Mouse (Mus musculus) inflammation-experienced regulatory T-cells, adult 6 months (primary cell): ENCODE measurements around the gene Il12rb1. TPM values are rescaled to one million over a fixed set of nuclear protein-coding genes. Genes with fewer than 3 reads are reported as not detected.

ENCODE experiments used
- ATAC-seq: one replicate; pipeline ENCODE4 v1.8.0; 2017
- polyA plus RNA-seq, 3 experiments: library from polyadenylated mRNA; unstranded; fragments of 100-300 nt; shearing (Covaris generic); gene quantifications; one replicate each; pipeline ENCODE4 v1.2.1; 2017

The Il12rb1 gene
- polyA plus RNA-seq, 3 experiments from 2014 or later = 13.8 to 38.5 (median 18.3) TPM

DNA sequence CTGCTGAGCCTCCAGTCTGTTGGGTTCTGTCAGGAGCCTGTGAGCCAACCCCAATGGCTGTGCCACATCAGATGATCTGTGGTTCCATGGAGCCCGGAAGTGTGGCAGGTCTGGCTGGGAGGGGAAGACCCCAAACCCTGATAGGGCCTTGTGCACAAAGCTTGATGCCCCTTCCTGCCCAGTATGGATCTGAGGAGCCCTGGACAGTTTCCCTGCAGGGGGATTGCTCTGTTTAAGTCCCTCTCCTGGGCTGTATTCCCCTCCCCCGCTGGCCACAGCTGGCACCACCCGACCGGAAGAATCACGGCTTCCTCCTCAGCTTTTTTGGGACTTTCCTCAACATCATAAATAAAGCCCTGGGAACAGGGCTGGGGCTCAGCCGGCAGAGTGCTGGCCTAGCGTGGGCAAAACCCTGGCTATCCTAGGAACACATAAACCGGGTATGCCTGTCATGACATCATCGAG, 24.8 kb downstream of the Il12rb1 start:
- peak; percentile 90 for ATAC-seq

DNA sequence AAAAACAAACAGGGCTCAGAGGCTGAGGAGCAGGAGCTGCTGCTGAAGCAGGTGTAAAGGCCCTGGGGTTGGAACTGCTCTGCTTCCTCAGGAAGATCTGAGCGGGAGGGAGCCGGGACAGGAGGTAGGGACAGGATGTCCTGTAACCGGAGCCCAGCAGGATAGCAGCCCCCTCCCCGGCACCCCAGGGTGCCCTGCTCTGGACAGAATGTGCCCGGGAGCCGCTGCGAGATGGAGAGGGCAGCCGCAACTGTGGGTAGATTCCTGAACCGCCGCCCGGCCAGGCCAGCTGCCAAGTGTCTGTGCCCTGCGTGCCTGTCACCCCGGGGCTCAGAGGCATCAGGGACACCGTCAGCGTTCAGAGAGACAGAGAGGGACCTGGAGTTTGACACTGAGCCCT, 25.3 kb downstream of the Il12rb1 start:
- ATAC-seq = no peak

DNA sequence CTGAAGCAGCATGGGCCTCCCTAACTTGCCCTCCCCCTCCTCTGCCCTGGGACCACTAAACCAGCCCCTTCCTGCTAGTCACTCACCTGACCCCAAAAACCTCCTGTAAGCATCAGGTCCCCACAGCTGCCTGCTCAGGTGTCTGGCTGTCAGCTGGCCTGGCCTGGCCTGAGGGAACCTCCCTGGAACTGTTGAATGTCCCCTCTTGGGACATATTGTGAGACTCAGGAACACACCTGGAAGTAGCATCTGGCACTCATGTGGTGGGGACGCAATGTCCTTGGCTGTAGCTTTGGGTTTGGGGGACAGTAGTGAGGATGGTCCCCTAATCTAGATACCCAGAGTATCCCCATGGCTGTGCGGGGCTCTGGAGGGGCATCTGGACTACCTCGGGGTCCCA, 25.8 kb downstream of the Il12rb1 start:
- no peak for ATAC-seq

DNA sequence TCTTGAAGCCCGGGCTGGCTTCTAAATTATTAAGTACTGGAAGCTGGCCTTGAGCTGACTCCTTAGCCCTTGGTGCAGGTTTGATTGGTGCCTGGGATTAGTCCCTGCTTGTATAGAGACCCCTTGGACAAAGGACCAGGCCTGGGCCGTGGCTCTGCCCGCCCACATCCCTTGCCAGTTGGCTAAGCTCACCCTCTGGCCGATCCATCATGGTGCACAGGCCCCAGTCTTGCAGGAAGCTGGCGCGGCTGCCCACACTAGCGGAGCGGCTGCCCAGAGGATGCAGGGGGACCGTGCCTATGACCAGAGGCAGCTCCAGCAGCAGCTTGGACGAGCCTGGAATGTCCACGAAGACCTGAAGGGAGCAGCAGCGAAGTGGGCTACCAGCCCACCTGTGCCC, 28.4 kb downstream of the Il12rb1 start:
- ATAC-seq = no peak

DNA sequence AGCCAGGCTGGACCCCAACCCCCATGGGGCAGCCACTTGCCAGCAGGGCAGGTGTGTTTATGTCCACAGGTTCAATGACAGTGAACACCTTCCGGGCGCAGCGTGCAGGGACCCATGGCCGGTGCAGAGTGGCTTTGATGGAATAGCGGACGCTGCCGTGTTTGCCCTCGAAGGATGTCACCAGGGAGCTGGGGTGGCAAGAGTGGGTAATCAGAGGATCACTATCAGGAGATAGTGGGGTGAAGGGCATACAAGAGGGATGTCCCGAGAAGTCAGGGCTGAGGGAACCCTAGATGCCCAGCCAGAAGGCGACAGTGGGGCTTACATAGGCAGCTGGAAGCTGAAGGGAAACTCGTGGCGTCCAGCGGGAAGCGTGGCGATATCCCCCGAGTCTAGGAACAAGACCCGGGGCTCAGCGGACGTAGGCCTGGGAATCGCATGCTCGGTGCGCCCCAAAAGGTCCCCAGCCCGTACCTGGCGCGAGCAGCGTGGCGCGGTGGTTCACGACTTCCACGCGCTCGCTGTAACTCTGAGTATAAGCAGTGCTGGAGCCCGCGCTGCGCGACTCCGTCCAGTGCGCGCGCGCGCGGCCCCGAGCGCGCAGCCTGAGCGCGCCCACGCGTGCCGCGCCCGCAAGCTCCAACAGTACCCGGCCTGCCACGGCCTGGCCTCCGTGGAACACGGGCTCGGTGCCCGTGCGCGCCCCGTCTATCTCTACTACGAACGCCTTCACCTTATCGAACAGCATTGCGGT, 30.6 kb downstream of the Il12rb1 start:
- peak; percentile 15 for ATAC-seq

DNA sequence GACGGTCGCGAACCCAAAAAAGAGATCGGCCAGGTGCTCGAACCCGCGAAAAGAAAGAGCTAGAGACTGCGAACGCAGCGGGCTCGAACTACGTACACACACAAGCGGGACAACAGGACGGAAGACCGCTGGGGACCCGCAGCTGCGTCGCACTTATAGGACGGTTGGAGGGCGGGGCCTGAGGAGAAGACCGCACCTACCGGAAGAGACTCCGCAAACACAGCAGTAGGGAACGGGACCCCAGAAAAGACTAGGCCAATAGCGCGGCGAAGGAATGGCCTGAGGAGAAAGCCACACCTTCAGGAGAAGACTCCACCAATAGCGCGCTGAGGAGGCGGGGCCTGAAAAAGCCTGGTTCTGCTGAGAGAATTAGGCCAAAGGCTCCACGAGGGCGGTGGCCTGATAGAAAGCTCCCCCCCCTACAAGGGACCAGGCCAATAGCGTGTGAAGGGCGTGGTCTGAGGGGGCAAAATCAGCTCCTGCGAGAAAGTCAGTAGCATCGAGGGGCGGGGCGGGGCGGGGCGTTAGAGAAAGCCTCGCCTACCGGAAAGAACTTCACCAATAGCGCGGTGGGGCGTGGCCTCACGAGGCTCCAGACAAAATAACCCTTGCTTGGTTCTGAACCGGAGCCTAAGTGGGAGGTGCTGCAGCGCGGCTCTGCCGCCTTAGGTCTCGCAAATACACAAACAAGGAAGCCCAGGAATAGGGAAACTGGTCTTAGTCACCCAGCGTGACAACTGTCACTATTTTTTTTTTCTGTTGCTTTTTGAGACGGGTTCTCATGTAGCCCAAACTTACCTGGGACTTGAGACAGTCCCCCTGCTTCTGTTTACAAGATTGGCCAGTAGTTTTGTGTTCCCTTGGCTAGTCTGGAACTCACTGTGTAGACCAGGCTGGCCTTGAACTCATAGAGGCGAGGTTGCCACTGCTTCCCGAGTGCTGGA, 31.4 kb downstream of the Il12rb1 start, which contains the start of gene Arrdc2:
TSS of gene Arrdc2 (minus strand) at position 313 of the 944 bp plus-strand sequence.
- peak; percentile 87 for ATAC-seq

DNA sequence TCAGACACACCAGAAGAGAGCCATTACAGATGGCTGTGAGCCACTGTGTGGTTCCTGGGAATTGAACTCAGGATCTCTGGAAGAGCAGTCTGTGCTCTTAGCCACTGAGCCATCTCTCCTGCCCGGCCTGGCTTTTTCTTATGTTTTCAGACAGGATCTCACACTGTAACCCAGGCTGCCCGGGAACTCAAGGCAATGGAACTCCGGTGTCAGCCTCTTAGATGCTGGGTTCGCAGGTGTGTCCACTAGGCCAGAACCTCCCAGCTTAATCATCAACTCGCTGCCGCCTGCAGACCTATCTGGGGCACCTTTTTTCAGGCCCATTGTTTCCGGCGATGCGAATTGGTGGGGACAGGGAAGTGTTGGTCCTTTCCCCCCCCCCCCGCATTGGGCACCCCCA, 32.3 kb downstream of the Il12rb1 start:
- ATAC-seq = no peak

DNA sequence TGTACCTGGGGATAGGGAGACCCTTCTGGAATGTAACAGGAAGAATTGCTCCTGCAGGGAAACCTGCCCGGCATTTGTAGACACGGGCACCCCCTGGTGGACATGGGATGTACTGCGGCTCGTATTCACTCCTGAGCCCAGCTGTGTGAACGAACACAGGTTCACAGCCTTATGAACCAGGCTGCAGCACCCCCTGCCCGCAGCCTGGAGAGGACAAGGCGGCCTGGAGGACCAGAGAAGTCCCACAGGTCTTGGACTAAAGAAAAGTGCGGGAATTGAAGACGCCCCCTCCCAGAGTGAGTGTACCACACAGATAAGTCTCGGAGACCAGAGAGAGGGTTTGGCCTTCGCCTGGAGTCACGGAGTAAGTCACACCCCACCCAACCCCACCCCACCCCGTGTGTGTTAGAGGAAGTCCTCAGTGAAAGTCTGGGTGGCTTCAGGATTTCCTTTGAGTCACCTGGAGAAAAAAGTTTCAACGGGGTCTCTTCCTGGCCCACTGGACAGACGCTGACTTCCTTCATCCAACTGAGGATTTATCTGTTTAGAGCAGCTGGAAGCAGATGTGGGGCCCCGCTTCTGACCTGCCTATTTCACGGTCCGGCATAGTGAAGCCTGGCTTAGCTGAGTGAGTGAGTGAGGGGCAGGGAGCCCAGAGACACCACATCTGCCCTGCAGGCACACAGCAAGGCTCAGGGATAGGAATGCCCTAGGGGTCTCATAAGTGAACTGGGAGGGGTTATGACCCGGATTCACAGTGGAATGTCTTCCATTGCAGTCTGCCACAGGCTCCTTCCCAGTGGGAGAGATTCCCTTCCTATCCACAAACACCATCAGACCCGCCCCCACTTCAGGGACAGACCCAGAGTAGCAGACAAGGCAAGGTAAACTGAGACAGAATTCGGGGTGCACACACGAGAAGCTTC, 33.2 kb downstream of the Il12rb1 start:
- no peak for ATAC-seq

DNA sequence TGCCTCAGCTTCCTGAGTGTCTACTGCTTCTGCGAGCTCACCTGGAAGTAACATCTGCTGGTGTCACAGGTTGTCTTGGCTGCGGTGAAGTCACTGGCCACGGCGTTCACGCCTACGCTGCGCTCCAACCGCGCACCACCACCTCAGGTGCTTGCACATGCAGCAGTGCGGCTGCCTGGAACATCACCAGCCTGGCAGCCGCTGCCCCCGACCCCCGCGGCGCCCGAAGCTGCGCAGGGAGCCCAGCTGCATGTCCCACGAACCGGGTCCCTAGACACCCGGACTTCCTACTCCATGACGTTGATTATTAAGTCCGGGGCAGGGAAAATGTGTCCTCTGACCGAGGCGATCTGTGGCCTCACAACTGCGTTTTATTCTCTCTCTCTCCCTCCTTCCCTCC, 34.2 kb downstream of the Il12rb1 start:
- no peak for ATAC-seq

DNA sequence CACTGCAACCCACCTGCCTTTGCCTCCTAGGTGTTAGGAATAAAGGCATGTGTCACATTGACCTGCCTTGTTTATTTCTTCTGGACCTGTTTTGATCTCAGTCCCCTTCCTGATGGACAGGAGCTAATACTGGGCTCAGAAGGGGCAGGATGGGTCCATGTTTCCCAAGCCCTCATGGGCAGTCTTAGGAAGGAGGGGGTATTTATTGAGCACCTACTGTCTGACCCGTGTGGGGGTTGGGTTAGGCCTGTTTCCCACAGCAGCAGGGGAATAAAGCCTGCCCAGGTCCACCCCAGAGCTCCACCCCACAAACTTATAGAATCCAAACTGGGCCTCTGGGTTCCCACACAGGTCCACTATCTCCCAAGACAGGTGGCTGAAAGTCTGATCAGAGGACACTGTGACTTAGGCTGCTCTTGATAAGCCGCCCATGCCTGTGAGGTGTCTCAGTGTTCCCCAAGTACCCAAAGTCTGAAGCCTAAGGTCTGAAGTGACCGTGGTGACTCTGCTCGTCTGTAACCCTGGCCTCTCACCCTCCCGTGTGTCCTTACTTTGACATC, 35.0 kb downstream of the Il12rb1 start:
- ATAC-seq = no peak

DNA sequence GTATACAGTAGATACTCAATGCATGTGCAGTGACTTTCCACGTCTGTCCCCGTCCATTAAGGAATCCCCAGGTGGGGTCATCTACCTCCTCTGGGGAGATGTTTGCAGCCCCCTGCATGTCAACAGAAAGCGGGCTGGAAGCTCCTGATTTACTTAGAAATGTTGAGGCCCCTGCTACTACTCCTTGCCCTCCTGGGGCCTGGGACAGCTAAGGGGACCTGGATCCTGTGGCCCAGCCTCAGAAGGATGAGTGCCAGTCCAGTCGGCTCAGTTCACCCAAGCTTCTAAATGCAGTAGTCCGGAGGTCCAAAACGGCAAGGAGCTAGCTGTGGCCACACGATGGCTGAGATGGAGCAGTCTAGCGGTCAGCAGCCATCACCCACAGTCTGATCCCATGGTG, 35.7 kb downstream of the Il12rb1 start:
- no peak for ATAC-seq

DNA sequence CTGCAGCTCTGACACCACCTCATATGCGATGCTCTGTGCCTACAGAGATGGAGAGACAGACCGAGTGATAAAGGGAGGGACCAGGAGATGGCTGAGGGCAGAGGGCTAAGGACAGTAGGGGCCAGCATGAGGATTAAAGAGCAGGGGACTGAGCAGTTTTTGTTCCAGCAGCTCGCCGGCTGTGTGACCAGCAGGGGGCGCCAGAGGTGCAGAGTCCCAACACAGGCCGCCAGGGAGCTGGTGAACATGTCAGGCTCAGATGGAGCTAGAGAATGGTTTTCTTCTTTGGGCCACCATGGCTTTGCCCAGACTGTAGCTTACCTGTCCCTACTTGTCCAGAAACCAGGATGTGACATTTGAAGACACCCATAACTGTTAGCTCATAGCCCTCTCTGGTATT, 36.3 kb downstream of the Il12rb1 start:
- peak; percentile 19 for ATAC-seq

DNA sequence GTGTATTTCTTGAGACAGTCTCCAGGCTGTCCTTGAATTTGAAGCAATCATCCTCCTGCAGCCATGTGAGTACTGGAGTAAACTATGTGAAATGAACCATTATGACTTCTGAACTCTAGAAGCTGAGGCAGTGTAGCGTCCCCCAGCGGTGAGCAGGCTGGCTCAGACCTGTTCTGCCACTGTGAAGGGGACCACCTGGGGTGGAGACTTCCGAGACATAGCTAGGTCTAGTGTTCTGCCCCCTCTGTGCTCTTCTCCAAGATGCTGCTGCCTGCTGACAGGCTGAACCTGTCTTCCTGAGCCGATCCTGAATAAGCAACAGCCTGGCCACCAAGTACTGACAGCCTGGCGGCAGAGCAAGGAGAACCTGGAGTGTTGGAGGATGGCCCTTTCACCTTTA, 36.9 kb downstream of the Il12rb1 start:
- ATAC-seq = no peak

DNA sequence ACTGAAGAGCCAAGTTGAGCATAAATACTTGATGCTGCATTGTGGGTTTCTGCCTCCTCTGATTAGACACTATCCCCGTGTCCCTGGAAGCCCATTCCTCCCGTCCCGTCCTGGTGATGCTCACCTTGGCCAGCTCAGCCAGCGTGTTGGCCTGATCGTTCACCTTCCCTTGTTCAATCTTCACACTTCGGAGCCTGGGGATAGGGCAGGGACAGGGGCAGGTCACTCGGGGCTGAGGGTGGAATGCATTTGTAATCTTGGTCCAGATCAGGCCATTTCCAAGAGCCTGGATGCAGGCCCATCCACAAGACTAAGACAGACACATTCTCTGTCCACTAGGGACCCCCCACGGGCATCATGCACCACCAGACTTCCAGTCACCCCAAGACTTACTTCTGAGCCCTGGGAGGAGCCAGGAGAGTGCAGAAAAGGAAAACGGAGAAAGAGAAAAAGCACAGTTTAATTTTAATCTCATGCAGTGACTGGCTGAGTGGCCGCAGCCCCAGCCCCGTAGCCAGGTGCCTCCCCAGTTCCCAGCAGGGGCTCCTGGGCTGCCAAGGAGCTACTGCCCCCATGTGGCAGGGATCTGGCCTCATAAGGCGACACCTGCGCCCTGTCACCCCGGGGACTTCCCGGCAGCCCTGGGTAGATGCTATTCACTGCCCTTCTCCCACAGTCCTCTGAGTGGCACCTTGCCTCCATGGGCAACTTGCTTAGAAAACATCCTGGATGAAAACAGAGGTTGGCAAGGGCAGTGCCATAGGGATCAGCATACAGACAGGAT, 38.3 kb downstream of the Il12rb1 start:
- no peak for ATAC-seq

DNA sequence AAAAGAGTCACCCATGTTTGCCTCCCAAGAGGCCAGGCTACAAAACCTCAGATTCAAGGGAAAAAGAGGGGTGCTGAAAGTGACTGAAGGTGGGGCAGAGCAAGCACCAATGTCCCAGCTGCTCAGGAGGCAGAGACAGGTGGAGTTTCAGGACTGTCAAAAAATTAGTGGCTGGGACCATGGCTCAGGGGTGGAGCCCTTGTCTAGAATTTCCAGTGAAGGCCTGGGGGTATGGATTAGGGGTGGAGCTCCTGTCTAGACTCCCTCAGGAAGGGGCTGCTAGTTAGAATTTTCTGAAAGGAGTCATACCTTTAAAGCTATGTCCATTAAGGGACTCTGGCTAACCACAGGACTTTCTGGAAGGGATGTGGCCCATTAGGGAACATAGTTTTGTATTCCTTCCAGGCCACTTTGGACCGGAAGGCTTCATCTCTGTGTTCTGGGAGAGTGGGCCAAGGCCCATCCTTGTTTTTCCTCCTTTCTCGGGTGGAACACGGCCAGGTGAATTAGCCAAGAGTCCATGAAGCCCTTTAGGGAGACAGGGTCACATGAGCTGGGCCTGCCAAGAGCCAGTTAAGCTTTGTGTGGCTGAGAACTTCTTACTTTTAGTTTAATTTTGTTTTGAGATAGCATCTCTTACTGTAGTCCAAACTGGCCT, 41.2 kb downstream of the Il12rb1 start:
- ATAC-seq = no peak

DNA sequence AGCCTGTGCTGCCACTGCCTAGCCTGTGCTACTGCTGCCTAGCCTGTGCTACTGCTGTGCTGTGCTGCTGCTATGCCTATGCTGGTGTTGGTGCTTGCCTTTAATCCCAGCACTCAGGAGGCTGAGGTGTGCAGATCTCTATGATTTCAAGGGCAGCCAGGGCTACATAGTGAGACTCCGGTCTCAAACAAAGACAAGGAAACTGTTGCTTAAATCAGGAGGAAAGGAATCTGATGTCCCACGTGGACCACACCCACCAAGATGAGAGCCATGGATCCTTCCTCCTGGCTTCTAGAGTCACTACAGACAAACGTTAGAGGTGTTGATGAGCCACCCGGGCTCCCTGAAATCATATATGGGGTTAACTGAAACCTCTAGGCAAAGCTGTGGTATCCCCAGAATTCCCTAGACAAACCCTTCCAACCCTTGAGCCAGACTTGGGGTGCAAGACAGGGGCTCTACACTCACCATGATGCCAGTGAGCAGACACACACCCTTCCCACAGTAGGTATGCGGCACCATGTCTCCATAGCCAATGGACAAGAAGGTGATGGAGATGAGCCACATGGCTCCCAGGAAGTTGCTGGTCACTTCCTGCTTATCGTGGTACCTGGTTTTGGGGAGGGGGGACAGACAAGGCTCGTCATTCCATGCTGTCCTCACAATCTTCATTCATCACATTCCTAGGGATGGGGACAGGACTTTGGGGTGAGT, 42.0 kb downstream of the Il12rb1 start:
- no peak for ATAC-seq

DNA sequence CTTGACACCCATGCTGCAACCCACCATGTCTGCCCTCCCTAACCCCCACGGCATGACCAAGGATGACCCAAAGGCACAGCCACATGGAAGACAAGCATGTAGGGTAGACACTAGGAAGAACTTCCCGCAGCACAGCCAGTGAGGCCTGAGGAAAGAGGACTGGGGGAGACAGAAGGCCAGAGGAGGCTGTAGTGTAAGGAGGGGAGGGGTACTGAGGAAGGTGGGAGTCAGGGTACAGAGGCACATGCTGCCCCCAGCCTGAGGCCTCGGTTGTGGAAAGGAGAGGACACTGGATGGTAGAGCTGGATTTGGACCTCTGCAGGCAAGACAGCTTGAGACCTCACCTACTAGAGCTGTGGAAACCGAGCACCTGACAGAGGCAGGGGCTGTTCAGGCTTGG, 42.7 kb downstream of the Il12rb1 start:
- no peak for ATAC-seq

DNA sequence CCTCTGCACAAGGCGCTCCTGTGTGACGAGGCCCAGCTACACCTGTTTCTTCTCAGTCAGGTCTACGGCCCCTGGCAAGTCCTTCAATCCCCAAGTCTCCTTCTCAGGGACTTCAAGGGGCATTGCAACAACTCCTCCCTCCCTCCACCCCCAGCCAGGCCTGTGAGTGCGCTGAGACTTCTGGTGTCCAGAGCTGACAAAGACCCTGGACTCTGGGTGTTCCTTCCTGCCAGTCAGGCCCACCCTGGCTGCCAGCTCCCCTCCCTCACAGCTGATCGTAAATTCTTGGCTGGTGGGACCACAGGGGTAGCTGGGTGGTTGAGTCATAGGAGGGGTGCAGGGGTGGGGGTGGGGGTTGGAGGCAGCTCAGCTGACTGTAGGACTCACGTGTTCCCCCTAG, 43.6 kb downstream of the Il12rb1 start:
- ATAC-seq = no peak

DNA sequence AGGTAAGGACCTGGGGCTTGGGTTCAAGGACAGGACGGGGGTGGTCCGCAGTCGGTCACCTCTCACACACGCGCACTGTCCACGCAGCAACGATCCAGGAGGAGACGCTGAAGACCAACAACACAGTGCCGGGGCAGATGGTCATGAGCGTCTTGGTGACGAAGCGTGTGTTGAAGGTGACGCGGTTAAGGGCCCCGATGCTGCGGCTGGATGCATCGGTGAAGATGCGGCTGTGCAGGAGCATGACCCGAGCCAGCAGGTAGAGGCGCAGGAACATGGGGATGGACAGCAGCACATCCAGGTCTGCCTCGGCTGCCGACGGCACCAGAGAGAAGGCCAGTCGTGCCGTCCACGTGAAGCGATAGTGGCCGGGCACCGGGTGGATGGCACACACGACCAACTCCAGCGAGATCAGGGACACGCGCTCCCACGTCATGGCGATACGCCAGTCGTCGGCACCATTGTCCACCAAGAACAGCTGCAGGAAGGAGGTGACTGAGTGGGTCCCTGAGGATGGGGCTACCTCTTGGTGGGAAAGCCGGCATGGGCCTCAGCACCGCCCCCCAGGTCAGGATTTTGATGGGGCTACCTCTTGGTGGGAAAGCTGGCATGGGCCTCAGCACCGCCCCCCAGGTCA, 44.5 kb downstream of the Il12rb1 start:
- no peak for ATAC-seq

DNA sequence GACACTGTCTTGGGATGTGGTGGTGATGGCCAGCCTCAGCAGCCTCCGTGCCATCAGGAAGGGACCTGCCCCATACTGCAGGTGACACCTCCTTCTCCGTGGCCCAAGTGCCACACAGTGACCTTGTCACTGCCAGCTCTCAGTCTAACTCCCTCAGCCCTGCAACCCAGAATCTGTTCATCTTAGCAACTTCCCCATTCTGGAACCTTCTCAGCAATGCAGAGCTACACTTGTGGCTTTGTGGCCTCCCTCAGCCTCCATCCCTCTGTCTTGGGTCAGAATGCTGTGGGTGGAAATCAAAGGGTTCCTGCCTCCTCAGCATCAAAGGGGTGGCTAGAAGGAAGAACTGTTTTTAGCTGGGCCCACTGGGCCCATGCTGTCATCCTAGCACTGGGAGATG, 45.6 kb downstream of the Il12rb1 start:
- ATAC-seq = no peak
